Mouse (Mus musculus) G1E (cell line): ENCODE results near the gene Hapln4.

Experiments used
- CTCF ChIP-seq: IDR thresholded peaks from 2 replicates; pipeline ENCODE4 v1.5.1; 2012; ENCODE audit warnings: low read depth, low read length, inconsistent platforms, mixed read lengths
- GATA1 ChIP-seq: IDR thresholded peaks from 2 replicates; pipeline ENCODE4 v1.6.1; 2012; ENCODE audit warnings: borderline replicate concordance, low read length, inconsistent platforms, mixed read lengths
- GATA2 ChIP-seq: IDR thresholded peaks from 2 replicates; pipeline ENCODE4 v1.6.1; 2012; ENCODE audit warnings: low read depth, low read length, inconsistent platforms, borderline replicate concordance
- POLR2AphosphoS5 ChIP-seq: IDR thresholded peaks from 2 replicates; pipeline ENCODE4 v1.6.1; 2012; ENCODE audit warnings: low read depth, low read length, inconsistent platforms; ENCODE audit not compliant: insufficient replicate concordance

GRCm38 (mm10) chr8:70042583-70043455, 40.4 kb upstream of the Hapln4 start, which contains the start of the genes Mau2 and Sugp1:
- TF ChIP-seq GATA2 (no peak), CTCF (no peak), POLR2AphosphoS5 (no peak), GATA1 (no peak)
